Mouse (Mus musculus) intestine, embryonic 14.5 days (tissue): ENCODE data around the gene Gstp3. TPM values are rescaled to one million over a fixed set of nuclear protein-coding genes. Genes with fewer than 3 reads are reported as not detected.
A peak's percentile ranks its signal among the peaks of the same experiment; 100 is the strongest.
"Not testable (repeated sequence)": the region's sequence is repeated elsewhere in the genome, so short reads cannot be mapped to it uniquely, and the experiment has no call there.

Experiments
- ATAC-seq: fragments of 200-750 bp; cut with Nextera tagmentation; replicated peaks from 2 replicates; pipeline ENCODE4 v1.8.0; 2017; ENCODE audit warnings: low read depth, moderate number of reproducible peaks, moderate TSS enrichment, moderate library complexity; ENCODE audit not compliant: low FRiP score, low TSS enrichment
- DNase-seq: peaks from one replicate; pipeline ENCODE4 v3.0.0-alpha.2; 2018; ENCODE audit warnings: low spot score
- H3K27ac ChIP-seq: fragments of 300-500 bp; sonication (generic); 2 replicates; pipeline ENCODE4 v1.5.1; 2014; ENCODE audit warnings: low read depth, mild to moderate bottlenecking, control low read depth
- H3K27me3 ChIP-seq: fragments of 300-500 bp; sonication (generic); replicated peaks from 2 replicates; pipeline ENCODE4 v1.6.1; 2014; ENCODE audit warnings: low read length, control low read depth; ENCODE audit not compliant: control insufficient read depth, insufficient read depth
- H3K36me3 ChIP-seq: fragments of 300-500 bp; sonication (generic); 2 replicates; pipeline ENCODE4 v1.6.1; 2014; ENCODE audit warnings: low read length, control low read depth; ENCODE audit not compliant: control insufficient read depth, insufficient read depth
- H3K4me1 ChIP-seq: fragments of 300-500 bp; sonication (generic); replicated peaks from 2 replicates; pipeline ENCODE4 v1.6.1; 2014; ENCODE audit warnings: low read length, control low read depth, mixed read lengths; ENCODE audit not compliant: control insufficient read depth, insufficient read depth
- H3K4me2 ChIP-seq: fragments of 300-500 bp; sonication (generic); 2 replicates; pipeline ENCODE4 v1.6.1; 2014; ENCODE audit warnings: low read length
- H3K4me3 ChIP-seq: fragments of 300-500 bp; sonication (generic); 2 replicates; pipeline ENCODE4 v1.5.1; 2014; ENCODE audit warnings: low read depth, low read length, control low read depth, mixed read lengths
- H3K9ac ChIP-seq: fragments of 300-500 bp; sonication (generic); 2 replicates; pipeline ENCODE4 v1.6.1; 2014; ENCODE audit warnings: mild to moderate bottlenecking, low read length
- H3K9me3 ChIP-seq: fragments of 300-500 bp; sonication (generic); 2 replicates; pipeline ENCODE4 v1.6.1; 2016; ENCODE audit warnings: low read length, control low read depth; ENCODE audit not compliant: control insufficient read depth
- WGBS: fragments of 180-500 bp; shearing (Covaris S2); extraction: QIAGEN DNeasy Blood & Tissue Kit; methylation state at CpG from one replicate; pipeline ENCODE4 v1.1.7; 2014; 5-methylcytosine and 5-hydroxymethylcytosine counted together
- polyA plus RNA-seq: library from polyadenylated mRNA; unstranded; fragments of >200 nt; fragmentation: Nextera tagmentation; extraction: Ambion mirVana; gene quantifications from 2 replicates; pipeline ENCODE4 v1.2.1, GENCODE M21; 2014

Gstp3 gene
- polyA plus RNA-seq, 1 experiment from 2014 or later: 1.3 TPM

DNA sequence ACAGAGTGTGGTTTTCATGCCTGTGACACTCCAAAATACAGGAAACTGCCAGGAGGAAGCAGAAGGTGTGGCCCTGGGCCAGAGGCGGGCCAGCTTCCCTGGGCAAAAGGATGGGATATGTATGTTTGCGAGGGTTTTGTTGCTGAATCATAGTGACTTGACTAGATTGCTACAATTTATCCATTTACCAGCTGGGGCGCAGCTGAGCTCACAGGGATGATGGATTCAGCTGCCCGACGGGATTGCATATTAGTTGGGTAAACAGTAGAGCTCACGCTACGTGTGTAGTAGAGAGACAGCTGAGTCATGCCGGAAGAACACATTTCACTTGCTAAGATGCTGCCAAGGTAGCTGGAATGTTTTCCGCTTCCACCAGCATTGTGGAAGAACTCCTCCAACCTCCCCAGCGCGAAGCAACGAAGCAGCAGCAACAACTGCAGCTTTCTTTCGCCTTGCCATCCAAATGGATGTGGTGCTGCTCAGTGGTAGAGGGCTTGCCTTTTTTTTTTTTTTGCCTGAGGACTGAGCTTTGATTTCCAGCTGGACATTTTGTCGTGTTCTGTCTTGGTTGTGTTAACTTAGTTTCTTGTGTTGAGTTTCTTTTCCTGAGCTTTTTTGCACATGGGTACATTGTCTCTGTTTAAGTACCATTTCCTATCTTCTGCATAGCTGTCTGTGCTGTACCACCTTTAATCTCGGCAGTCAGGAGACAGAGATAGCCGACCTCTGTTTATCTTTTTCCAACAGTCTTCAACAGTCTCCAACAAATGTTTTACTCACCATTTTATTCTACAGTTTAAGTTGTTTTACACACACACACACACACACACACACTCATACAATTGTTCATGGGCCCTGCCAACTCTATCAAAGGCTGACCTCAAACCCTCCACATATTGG lies 13.2 kb downstream of the Gstp3 start, which contains the start of gene Gstp2:
Gene Gstp2, minus strand, starts transcription at position 58 of the 900 bp plus-strand sequence.
- peak within 1 kb of the TSS; percentile 32; the same call in 1 of the 2 replicates for H3K4me2 ChIP-seq
- H3K9me3 ChIP-seq: no peaks in the 10 kb centered on the region
- H3K4me3 ChIP-seq: no peak within 1 kb of the TSS
- 33% methylated on average over 16 of the region's 16 CpGs for whole genome bisulfite sequencing
- H3K9ac ChIP-seq: no peak within 1 kb of the TSS
- peak within 1 kb of the TSS; percentile 78 for H3K27ac ChIP-seq
- ATAC-seq: peak; percentile 49; the same call in 1 of the 2 replicates
- no peaks in the 10 kb centered on the region for H3K27me3 ChIP-seq
- DNase-seq: peak; percentile 81
- no peaks in the 10 kb centered on the region for H3K36me3 ChIP-seq
- peaks cover 6% of the 10 kb centered on the region; the same call in 1 of the 2 replicates for H3K4me1 ChIP-seq

DNA sequence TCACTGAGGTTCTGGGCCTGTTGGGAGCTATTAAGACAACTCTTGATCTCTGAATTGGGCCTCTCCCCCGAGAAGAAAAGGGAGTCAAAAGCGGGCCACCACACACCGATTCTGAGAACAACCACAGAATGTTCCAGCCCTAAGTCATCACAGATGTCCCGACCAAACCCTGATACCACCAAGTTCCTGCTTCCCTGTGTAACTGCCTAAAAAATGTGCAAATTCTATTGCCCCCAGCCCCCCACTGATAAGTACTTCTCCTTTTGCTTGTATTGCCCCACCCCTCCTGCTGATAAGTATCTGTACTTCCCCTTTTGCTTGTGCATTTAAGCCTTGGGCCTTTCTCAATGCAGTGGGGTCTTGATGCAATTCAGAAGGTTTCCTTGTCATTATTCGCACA lies 15.3 kb downstream of the Gstp3 start:
- H3K4me3 ChIP-seq: not testable (repeated sequence)

DNA sequence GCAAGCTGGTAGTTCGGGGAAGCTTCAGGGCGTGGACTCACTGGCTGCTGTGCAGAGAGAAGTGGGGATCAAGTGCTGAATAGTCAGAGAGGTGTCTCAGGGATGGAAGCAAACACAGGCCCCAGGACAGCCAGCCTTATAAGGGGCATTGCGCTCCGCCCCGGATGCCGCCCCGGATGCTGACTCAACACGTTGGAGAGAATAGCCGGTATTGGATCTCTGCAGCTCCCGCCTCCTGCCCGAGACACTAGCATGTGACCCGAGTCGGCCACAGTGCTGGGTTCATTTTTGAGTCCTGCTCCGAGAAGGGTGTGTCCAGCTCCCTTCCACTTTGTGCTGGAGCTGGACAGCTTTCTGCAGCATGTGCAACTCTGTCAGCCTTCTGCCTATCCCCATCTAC lies 17.2 kb downstream of the Gstp3 start:
- peaks cover 8% of the 10 kb centered on the region; the same call in 1 of the 2 replicates for H3K4me1 ChIP-seq
- H3K27ac ChIP-seq: no peak overlapping the region
- no peak overlapping the region for H3K4me3 ChIP-seq
- 63% methylated on average over 14 of the region's 14 CpGs for WGBS
- no peak for ATAC-seq
- H3K9ac ChIP-seq: no peak overlapping the region
- H3K4me2 ChIP-seq: no peak overlapping the region
- no peaks in the 10 kb centered on the region for H3K27me3 ChIP-seq
- no peak for DNase-seq
- H3K9me3 ChIP-seq: no peaks in the 10 kb centered on the region
- no peaks in the 10 kb centered on the region for H3K36me3 ChIP-seq

More for the DNA sequence above, 15.3 kb downstream of the Gstp3 start:
- not testable (repeated sequence) for H3K9me3 ChIP-seq, H3K4me2 ChIP-seq, DNase-seq, H3K4me1 ChIP-seq, ATAC-seq, H3K27ac ChIP-seq, H3K27me3 ChIP-seq, H3K9ac ChIP-seq, H3K36me3 ChIP-seq
- WGBS: 91% methylated on average over 5 of the region's 5 CpGs

- ATAC-seq, H3K4me2 ChIP-seq: not testable (repeated sequence)
- 83% methylated on average over 3 of the region's 4 CpGs for WGBS
Observed at GRCm38 (mm10) chr19:4041500-4041899, 17.9 kb downstream of the Gstp3 start.

GRCm38 (mm10) chr19:4040941-4041340 lies 18.4 kb downstream of the Gstp3 start:
- not testable (repeated sequence) for ATAC-seq, H3K27me3 ChIP-seq, DNase-seq, H3K9ac ChIP-seq, H3K36me3 ChIP-seq, H3K4me3 ChIP-seq, H3K4me2 ChIP-seq, H3K27ac ChIP-seq, H3K9me3 ChIP-seq
- WGBS: 88% methylated on average over 5 of the region's 5 CpGs
- peaks cover 16% of the 10 kb centered on the region; the same call in 1 of the 2 replicates for H3K4me1 ChIP-seq

More at GRCm38 (mm10) chr19:4041500-4041899, 17.9 kb downstream of the Gstp3 start:
- DNase-seq, H3K9me3 ChIP-seq, H3K4me3 ChIP-seq, H3K36me3 ChIP-seq, H3K27ac ChIP-seq, H3K27me3 ChIP-seq, H3K9ac ChIP-seq: not testable (repeated sequence)
- peaks cover 10% of the 10 kb centered on the region; the same call in 1 of the 2 replicates for H3K4me1 ChIP-seq

GRCm38 (mm10) chr19:4037788-4038232 lies 21.6 kb downstream of the Gstp3 start, which contains the start of gene Gstp1:
Gene Gstp1 (minus strand): TSS chr19:4037985.
- Histone ChIP-seq H3K27me3 (no peaks in the 10 kb centered on the region), H3K4me2 (peak within 1 kb of the TSS; percentile 84), H3K4me1 (peaks cover 12% of the 10 kb centered on the region; the same call in 1 of the 2 replicates), H3K9me3 (no peaks in the 10 kb centered on the region), H3K4me3 (peak within 1 kb of the TSS; percentile 65), H3K36me3 (peaks cover 5% of the 10 kb centered on the region; the same call in 1 of the 2 replicates), H3K27ac (peak within 1 kb of the TSS; percentile 73), H3K9ac (peak within 1 kb of the TSS; percentile 68)
- under 1% methylated on average over 26 of the region's 26 CpGs for WGBS
- DNase-seq (peak; percentile 90), ATAC-seq (peak; percentile 84)

DNA sequence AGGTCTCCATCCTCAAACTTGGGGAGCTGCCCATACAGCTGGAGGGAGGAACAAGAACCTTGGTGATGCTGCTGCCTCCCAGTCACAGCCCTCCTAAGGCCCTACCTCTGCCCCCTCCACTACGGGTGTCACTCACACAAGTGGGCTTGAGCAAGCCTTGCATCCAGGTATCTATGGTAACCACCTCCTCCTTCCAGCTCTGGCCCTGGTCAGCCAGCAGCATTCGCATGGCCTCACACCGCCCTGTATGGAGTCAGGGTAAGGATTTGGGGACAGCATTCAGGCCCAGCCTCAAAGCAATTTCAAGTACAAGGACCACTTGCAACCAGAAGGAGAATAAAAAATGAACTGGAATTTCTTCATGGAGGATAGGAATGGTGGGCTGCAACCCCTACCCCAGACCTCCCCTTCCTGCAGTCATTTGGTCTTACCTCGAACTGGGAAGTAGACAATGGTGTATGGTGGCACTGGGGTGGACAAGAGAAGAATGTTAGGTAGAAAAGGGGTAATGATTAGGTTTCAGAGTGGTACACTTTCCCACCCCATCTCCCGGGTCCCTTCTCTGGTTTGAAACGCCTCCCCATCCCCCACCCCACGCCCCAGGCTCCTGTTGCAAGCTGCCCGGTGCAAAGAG lies 22.1 kb downstream of the Gstp3 start:
- WGBS: 22% methylated on average over 7 of the region's 8 CpGs
- H3K27me3 ChIP-seq, H3K36me3 ChIP-seq, DNase-seq, H3K9me3 ChIP-seq: not testable (repeated sequence)
- Histone ChIP-seq H3K4me2 (peak overlapping the region; percentile 84), H3K27ac (peak overlapping the region; percentile 73), H3K4me1 (peaks cover 12% of the 10 kb centered on the region; the same call in 1 of the 2 replicates), H3K4me3 (peak overlapping the region; percentile 65), H3K9ac (peak overlapping the region; percentile 68)
- peak; percentile 3; the same call in 1 of the 2 replicates for ATAC-seq

DNA sequence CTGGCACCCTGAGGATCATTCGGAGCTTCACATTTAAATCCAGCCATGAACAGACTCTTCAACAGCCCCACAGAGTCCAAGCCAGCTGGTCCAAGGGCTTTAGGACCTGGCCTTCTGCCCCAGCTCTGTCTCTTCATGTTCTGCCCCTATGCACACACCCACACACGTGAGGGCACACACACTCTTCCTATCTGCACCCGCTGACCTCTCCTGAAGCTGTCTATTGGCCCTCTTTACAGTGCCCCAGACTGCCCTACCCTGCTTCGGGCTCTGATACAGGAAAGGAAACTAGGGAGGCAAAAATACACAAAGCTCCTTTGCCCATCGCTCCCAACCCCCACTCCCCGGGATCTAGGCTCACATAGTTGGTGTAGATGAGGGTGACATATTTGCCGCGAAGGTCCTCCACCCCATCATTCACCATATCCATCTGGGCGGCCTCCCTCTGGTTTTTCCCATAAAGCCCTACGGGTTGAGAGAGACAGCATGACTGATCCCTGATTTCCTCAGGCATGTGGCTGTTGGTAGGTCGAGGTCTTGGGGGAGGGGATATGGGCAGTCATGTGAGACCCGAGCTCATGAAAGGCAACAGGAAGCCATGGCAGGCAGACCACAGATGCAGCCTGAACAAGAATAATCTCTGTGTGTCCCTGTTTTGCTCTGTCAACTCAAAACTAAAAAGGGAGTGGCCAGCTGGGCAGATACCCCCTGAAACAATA lies 22.9 kb downstream of the Gstp3 start:
- Histone ChIP-seq H3K4me1 (peaks cover 12% of the 10 kb centered on the region; the same call in 1 of the 2 replicates), H3K9ac (no peak overlapping the region), H3K27ac (no peak overlapping the region), H3K27me3 (no peaks in the 10 kb centered on the region), H3K4me2 (peak overlapping the region; percentile 41), H3K4me3 (no peak overlapping the region), H3K36me3 (peaks cover 5% of the 10 kb centered on the region; the same call in 1 of the 2 replicates), H3K9me3 (no peaks in the 10 kb centered on the region)
- DNase-seq: no peak
- WGBS: 64% methylated on average over 12 of the region's 12 CpGs
- ATAC-seq: no peak
